Mouse (Mus musculus): ENCODE data around the gene Lad1. TPM values are rescaled to one million over a fixed set of nuclear protein-coding genes. Genes with fewer than 3 reads are reported as not detected.

Lad1 gene
- polyA plus RNA-seq, 1 experiment from 2014 or later = 0.16 TPM

DNA sequence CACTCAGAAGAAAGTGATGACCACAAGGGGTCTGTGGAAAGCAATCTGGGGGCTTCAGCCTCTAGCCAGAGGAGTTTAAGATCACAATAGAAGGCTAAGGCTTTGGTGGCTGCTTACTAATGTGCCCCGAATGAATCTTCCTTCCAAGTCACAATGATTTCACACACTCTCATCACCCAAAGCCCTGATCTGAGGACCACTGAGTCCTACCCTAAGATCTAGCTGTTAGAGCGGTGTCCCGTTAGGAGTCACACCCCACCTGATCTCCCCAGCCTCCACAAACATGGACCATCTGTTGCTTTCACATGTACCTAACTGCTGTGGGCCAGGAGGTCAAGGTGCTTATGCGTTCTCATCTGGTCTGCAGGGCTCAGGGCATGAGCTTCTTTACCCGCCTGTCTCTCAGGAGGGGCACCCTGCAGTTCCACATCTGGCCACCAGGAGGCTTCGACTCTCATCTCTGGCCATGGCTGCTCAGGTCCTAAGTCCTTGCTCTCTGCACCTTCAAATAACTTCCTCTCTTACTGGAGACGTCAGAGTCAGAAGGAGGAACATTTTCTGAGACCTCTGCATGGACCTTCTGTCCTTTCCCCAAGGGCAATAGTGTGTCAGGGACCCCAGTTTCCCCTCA is 7.3 kb upstream of the Lad1 start:
- H3K27ac ChIP-seq = no peak overlapping the region
- 30% methylated on average over 7 of the region's 7 CpGs for WGBS (ENCODE audit: insufficient replicate concordance)
- no peaks in the 10 kb centered on the region for H3K9me3 ChIP-seq (replicated peaks)
- no peak overlapping the region for H3K4me3 ChIP-seq (replicated peaks)
- H3K27me3 ChIP-seq = peaks cover 28% of the 10 kb centered on the region
- no peaks in the 10 kb centered on the region for H3K36me3 ChIP-seq
- no peak overlapping the region for H3K4me2 ChIP-seq
- 0 out of 2 replicates have a peak, but pooled peaks cover 5% of the 10 kb centered on the region for H3K4me1 ChIP-seq (replicated peaks)
- ATAC-seq (ENCODE audit: low read depth) = no peak
- H3K9ac ChIP-seq = no peak overlapping the region
- DNase-seq = peak; percentile 57

DNA sequence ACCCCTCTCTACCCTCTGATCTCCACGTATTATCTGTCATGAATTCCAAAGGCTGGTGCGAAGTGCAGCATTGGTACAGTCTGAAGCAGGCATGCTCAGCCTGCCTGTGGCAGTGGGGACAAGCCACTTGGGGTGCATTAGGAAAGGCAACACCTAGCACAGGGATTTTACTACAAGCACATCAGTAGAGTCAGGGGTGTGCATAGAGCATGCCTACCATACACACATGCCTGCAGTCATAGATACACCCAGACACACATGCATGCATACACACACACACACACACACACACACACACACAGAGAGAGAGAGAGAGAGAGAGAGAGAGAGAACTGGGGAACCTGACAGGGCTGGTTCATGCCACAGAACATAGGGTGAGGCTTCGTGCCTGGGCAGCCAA is 6.2 kb upstream of the Lad1 start:
- 0 out of 2 replicates have a peak, but pooled peaks cover 5% of the 10 kb centered on the region for H3K4me1 ChIP-seq (replicated peaks)
- H3K9me3 ChIP-seq (replicated peaks) = no peaks in the 10 kb centered on the region
- no peaks in the 10 kb centered on the region for H3K36me3 ChIP-seq
- peaks cover 39% of the 10 kb centered on the region for H3K27me3 ChIP-seq
- DNase-seq (no peak), ATAC-seq (ENCODE audit: low read depth) (no peak)
- WGBS (ENCODE audit: insufficient replicate concordance) = 54% methylated on average over 3 of the region's 3 CpGs
- H3K27ac ChIP-seq = no peak overlapping the region
- H3K4me3 ChIP-seq (replicated peaks) = no peak overlapping the region
- no peak overlapping the region for H3K9ac ChIP-seq
- no peak overlapping the region for H3K4me2 ChIP-seq

DNA sequence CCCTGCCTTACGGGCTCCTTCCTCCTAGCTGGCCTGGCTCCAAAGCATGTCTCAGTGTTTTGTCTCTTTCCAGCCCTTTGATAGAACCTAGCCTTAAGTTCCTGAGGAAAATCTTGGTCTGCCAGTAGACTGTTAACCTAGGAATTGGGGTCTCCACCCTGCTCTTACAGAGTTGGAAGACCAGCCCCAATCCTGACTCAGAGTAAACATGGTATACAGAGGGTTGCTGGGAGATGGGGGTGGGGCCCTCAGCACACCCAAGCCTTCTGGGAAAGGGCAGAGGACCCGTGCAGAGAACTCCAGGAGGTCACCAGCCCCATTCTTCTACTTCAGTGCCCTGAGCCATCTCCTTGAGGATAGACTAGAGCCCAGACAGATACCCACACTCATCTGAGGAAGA is 5.8 kb upstream of the Lad1 start:
- no peak overlapping the region for H3K27ac ChIP-seq
- 36% methylated on average over 2 of the region's 2 CpGs for WGBS (ENCODE audit: insufficient replicate concordance)
- DNase-seq (no peak), ATAC-seq (ENCODE audit: low read depth) (no peak)
- H3K4me3 ChIP-seq (replicated peaks) = no peak overlapping the region
- H3K4me1 ChIP-seq (replicated peaks) = 0 out of 2 replicates have a peak, but pooled peaks cover 5% of the 10 kb centered on the region
- H3K9ac ChIP-seq = no peak overlapping the region
- no peaks in the 10 kb centered on the region for H3K9me3 ChIP-seq (replicated peaks)
- H3K36me3 ChIP-seq = no peaks in the 10 kb centered on the region
- H3K27me3 ChIP-seq = peaks cover 43% of the 10 kb centered on the region
- H3K4me2 ChIP-seq = no peak overlapping the region

DNA sequence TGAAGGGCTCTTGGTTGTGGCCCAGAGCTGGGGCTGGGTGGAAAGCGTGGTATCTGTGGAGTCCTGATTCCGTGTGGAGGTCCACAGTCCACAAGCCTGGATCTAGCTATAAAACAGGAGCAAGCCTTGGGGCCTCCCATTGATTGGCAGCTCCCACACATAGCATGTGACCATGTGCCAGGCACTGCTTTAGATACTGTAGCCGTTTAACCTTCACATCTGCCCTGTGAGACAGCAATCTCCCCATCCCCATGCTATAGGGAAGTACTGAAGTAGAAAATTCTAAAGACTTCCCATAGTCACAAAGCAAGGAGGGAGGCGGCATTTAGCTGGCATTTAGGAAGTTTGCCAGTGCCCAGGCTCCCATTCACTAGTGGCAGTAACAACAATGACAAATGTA is 5.3 kb upstream of the Lad1 start:
- Histone ChIP-seq H3K4me2 (no peak overlapping the region), H3K27ac (no peak overlapping the region), H3K9me3 (replicated peaks) (no peaks in the 10 kb centered on the region), H3K4me1 (replicated peaks) (0 out of 2 replicates have a peak, but pooled peaks cover 5% of the 10 kb centered on the region), H3K4me3 (replicated peaks) (no peak overlapping the region), H3K27me3 (peaks cover 47% of the 10 kb centered on the region), H3K9ac (no peak overlapping the region), H3K36me3 (no peaks in the 10 kb centered on the region)
- DNase-seq (no peak), ATAC-seq (ENCODE audit: low read depth) (no peak)
- WGBS (ENCODE audit: insufficient replicate concordance) = 51% methylated on average over 4 of the region's 4 CpGs

DNA sequence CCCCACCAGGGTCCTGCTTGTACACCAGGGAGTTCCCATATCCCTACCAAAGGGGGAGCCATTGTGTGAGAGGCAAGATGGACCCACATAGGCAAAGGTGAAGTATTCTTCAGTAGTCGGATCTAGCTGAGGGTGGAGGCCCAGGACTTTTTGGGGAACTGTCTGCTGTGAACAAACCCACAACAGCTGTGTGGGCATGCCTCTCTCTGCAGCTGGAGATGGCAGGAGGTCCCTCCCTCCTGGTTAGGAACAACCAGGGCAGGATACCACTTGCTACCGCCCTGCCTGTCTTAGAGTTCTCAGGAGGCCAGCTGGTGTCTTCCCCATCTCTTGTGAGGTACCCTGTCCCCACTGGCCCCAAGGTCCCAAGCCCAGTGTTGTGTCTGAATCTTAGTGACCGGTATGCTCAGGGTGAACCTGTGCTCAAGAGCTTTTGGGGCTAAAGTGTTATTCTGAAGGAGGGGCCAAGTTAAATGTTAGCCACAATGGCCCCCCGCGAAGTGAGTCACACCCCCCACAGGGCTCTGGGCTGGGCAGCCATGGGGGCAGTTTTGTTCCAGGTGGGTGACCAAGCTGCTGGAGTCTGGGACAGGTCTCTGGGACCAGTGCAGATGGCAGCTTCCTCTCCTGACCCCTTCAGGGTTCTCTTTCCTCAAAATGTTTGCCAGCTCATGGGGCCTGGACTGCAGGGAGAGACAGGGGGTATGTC is 4.6 kb upstream of the Lad1 start:
- H3K36me3 ChIP-seq = no peaks in the 10 kb centered on the region
- H3K4me2 ChIP-seq = no peak overlapping the region
- ATAC-seq (ENCODE audit: low read depth) = no peak
- H3K4me3 ChIP-seq (replicated peaks) = no peak overlapping the region
- H3K27ac ChIP-seq = no peak overlapping the region
- H3K4me1 ChIP-seq (replicated peaks) = 0 out of 2 replicates have a peak, but pooled peaks cover 8% of the 10 kb centered on the region
- H3K9ac ChIP-seq = no peak overlapping the region
- H3K9me3 ChIP-seq (replicated peaks) = no peaks in the 10 kb centered on the region
- DNase-seq = no peak
- H3K27me3 ChIP-seq = peaks cover 55% of the 10 kb centered on the region
- WGBS (ENCODE audit: insufficient replicate concordance) = 53% methylated on average over 5 of the region's 5 CpGs

DNA sequence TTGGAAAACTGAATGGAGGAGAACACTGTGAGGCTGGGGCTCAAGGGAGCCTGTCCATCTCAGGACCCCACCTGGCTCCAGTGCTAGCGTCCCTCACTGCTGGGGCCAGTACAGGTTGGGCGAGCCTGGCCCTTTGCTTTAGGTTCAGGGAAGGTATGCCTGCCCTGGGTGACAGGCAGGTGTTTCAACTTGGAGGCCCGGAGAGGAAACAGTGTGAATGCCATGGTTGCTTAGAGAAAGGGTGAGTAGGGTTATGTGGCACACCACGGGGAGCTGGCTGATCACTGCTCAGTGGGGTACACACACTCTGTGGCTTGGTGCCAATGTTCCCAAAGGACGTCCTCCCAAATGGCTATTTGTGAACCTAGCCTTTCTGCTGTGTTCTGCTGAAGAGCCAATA is 3.9 kb upstream of the Lad1 start:
- no peaks in the 10 kb centered on the region for H3K9me3 ChIP-seq (replicated peaks)
- H3K9ac ChIP-seq = no peak overlapping the region
- H3K4me3 ChIP-seq (replicated peaks) = no peak overlapping the region
- DNase-seq = no peak
- 0 out of 2 replicates have a peak, but pooled peaks cover 9% of the 10 kb centered on the region for H3K4me1 ChIP-seq (replicated peaks)
- H3K36me3 ChIP-seq = no peaks in the 10 kb centered on the region
- WGBS (ENCODE audit: insufficient replicate concordance) = 53% methylated on average over 5 of the region's 5 CpGs
- H3K27ac ChIP-seq = no peak overlapping the region
- no peak overlapping the region for H3K4me2 ChIP-seq
- peaks cover 62% of the 10 kb centered on the region for H3K27me3 ChIP-seq
- no peak for ATAC-seq (ENCODE audit: low read depth)

DNA sequence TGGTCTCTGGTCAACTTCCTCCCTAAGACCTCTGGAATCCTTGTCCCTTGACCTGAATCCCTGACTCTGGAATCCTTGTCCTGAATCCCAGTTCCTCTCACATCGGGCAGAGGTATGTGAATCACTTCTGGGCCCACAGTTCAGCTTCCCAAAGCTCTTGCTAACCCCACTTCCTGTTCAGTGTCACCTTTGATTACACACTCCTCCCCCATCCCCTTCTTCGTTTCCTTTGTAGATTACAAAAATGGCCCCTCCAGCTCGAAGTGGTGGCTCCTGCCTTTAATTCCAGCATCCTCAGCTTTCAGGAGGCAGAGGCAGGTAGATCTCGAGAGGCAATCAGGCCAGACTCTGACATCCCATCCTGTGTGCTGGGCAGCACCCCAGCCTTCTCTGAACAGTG is 803 bp upstream of the Lad1 start:
- WGBS (ENCODE audit: insufficient replicate concordance) = 25% methylated on average over 4 of the region's 4 CpGs
- no peak overlapping the region for H3K4me3 ChIP-seq (replicated peaks)
- no peak overlapping the region for H3K4me2 ChIP-seq
- no peak overlapping the region for H3K9ac ChIP-seq
- 0 out of 2 replicates have a peak, but pooled peaks cover 8% of the 10 kb centered on the region for H3K4me1 ChIP-seq (replicated peaks)
- no peaks in the 10 kb centered on the region for H3K9me3 ChIP-seq (replicated peaks)
- DNase-seq = no peak
- no peak for ATAC-seq (ENCODE audit: low read depth)
- H3K36me3 ChIP-seq = no peaks in the 10 kb centered on the region
- H3K27me3 ChIP-seq = peaks cover 91% of the 10 kb centered on the region
- H3K27ac ChIP-seq = no peak overlapping the region

DNA sequence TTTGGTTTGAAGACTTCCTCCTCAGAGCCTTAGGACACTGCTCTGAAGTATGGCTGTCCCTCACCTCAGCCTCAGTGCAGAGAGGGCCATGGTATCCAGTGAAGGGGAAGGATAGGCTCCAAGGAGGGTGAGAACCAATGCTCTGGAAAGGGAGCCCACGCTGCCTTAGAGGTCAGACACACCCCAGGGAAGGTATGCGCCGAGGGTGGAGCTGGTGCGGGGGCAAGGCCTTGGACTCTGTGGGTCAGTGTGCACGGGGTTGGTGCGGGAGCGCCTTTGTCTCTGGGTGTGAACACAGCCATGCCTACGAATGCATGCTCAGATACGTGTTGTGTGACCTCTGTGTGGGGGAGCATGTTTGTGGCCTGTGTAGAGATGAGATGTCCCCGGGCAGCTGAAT is 1.7 kb downstream of the Lad1 start:
- ATAC-seq (ENCODE audit: low read depth) = no peak; the same call in 1 of the 2 replicates
- Histone ChIP-seq H3K27me3 (peaks cover 92% of the 10 kb centered on the region), H3K4me1 (replicated peaks) (0 out of 2 replicates have a peak, but pooled peaks cover 4% of the 10 kb centered on the region), H3K9me3 (replicated peaks) (no peaks in the 10 kb centered on the region), H3K36me3 (no peaks in the 10 kb centered on the region), H3K27ac (no peak overlapping the region), H3K9ac (no peak overlapping the region), H3K4me3 (replicated peaks) (no peak overlapping the region), H3K4me2 (no peak overlapping the region)
- 67% methylated on average over 10 of the region's 10 CpGs for WGBS (ENCODE audit: insufficient replicate concordance)
- DNase-seq = no peak

DNA sequence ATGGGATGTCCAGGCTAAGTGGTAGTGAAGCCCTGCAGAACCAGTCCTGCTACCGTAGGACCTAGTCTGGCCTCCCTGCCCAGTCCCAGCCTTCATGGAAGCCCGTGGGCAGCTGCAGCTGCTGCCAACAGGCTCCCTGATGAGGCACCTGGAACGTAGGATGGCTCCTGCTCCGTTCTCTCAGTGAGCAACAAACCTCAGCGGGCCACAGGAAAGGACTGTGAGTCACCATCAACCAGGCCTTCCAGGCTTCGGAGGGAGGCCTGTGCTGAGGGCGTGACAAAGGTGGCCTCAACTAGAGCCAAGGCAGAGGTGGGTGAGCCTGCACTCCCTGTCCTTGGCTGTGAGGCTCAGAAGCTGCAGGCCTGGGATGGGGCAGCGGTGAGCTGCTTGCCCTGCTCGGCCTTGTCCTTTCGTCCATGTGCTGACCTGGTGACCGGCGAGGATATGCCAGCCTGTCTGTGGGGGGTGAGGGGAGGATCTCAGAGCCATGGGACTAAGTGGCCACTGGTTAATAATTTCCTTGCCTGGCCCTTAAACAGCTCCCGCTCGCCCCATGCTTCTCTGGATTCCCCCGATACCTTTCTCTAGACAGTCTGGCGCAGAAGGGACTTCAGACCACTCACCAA is 2.5 kb downstream of the Lad1 start:
- H3K9ac ChIP-seq = no peak overlapping the region
- H3K4me3 ChIP-seq (replicated peaks) = no peak overlapping the region
- H3K36me3 ChIP-seq = no peaks in the 10 kb centered on the region
- ATAC-seq (ENCODE audit: low read depth) = no peak
- H3K27ac ChIP-seq = no peak overlapping the region
- no peaks in the 10 kb centered on the region for H3K9me3 ChIP-seq (replicated peaks)
- 0 out of 2 replicates have a peak, but pooled peaks cover 4% of the 10 kb centered on the region for H3K4me1 ChIP-seq (replicated peaks)
- no peak overlapping the region for H3K4me2 ChIP-seq
- peaks cover 92% of the 10 kb centered on the region for H3K27me3 ChIP-seq
- 61% methylated on average over 16 of the region's 16 CpGs for WGBS (ENCODE audit: insufficient replicate concordance)
- DNase-seq = no peak

DNA sequence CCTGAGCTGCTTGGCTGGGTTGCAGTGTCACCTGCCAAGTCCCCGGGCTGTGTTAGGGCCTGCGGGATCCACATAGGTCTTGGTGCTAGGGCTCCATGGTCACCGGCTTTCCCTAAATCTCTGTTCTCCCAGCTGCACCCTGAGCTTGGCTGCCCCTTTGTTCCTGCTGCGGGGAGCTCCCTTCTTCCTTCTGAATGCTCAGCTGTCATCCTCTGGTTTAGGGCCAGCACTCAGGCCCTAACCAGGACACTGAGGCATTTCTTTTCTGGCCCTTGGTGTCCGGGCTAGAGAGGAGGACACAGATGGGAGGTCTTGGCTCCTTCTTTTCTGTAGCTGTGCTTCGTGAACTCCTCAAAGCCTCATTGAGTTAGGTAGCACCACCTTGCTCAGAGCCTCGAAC is 3.4 kb downstream of the Lad1 start:
- Histone ChIP-seq H3K4me3 (replicated peaks) (no peak overlapping the region), H3K9ac (no peak overlapping the region), H3K27me3 (peaks cover 88% of the 10 kb centered on the region), H3K4me2 (no peak overlapping the region), H3K27ac (no peak overlapping the region), H3K36me3 (no peaks in the 10 kb centered on the region), H3K4me1 (replicated peaks) (0 out of 2 replicates have a peak, but pooled peaks cover 4% of the 10 kb centered on the region), H3K9me3 (replicated peaks) (no peaks in the 10 kb centered on the region)
- WGBS (ENCODE audit: insufficient replicate concordance) = 67% methylated on average over 7 of the region's 7 CpGs
- DNase-seq (no peak), ATAC-seq (ENCODE audit: low read depth) (no peak)

DNA sequence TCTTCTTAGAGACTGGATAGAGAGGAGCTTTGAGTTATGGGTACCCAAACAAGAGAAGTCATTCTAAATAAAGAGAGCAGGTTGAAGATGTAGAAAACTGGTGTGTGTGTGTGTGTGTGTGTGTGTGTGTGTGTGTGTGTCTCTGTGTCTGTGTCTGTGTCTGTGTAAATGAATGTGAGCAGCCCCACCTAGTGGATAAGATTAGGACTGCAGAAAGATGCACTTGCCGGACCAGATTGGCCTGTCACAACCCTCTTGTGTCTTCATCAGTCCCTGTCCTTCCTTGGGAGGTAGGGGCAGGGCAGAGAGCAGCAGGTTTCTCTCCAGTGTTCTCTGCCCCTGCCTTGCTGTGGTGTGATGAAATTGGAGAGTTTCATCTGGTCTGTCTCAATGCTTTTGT is 10.5 kb downstream of the Lad1 start:
- no peak for DNase-seq

More for the DNA sequence above, 10.5 kb downstream of the Lad1 start:
- Histone ChIP-seq H3K36me3 (no peaks in the 10 kb centered on the region), H3K9me3 (replicated peaks) (no peaks in the 10 kb centered on the region), H3K4me2 (no peak overlapping the region), H3K9ac (no peak overlapping the region), H3K27ac (no peak overlapping the region), H3K27me3 (peaks cover 40% of the 10 kb centered on the region; the same call in 1 of the 2 replicates), H3K4me3 (replicated peaks) (no peak overlapping the region), H3K4me1 (replicated peaks) (no peaks in the 10 kb centered on the region)
- no peak for ATAC-seq (ENCODE audit: low read depth)
- WGBS (ENCODE audit: insufficient replicate concordance) = 0% methylated on average over 1 of the region's 1 CpGs

Measured in liver, embryonic 13.5 days (tissue).